Comparison of ENCODE assay signal across 18 mouse cellular contexts in genomic region chr13:21930981-21931380, GRCm38 (mm10). TPM values are rescaled to one million over a fixed set of nuclear protein-coding genes. Genes with fewer than 3 reads are reported as not detected.
DNase-seq lines count a peak whose midpoint lies in the region; ATAC-seq lines count a peak whose summit lies in the region.
"Had no signal": no experiment of that assay in that cellular context is flagged by ENCODE, and none has a peak within 500 bp of the region (broad histone marks: within the 10 kb centered on the region; RNA-seq: fewer than 3 reads in every experiment).

No protein-coding gene starts in this region.

- no peak for DNase-seq in hindbrain, embryonic 10.5 days (ENCODE audit: low spot score)
- peak; percentile 57 for DNase-seq in 3T3-L1 (ENCODE audit: low read depth, low spot score)
- DNase-seq in ES-CJ7 (ENCODE audit: low read depth, low spot score): peak; percentile 59
- DNase-seq in limb, embryonic 10.5 days (ENCODE audit: low spot score): peak; percentile 44
- no peak for DNase-seq in cerebellum, adult 11 months
- DNase-seq in cerebellum, adult 18-20 months: no peak
- DNase-seq: cerebellum, adult 11-12 months; gastrocnemius, adult 2 months; kidney, adult 8-10 months; lung, postnatal 4 days; right cerebral cortex, postnatal 4 days; thymus, adult 18-20 months had no signal

- 6% methylated on average over 10 of the region's 10 CpGs for WGBS in hindbrain, embryonic 10.5 days
- 13% methylated on average over 10 of the region's 10 CpGs for WGBS in hindbrain, embryonic 13.5 days
- WGBS in limb, embryonic 10.5 days: 4% methylated on average over 10 of the region's 10 CpGs

- ATAC-seq in hindbrain, embryonic 13.5 days (ENCODE audit: low FRiP score): no peak
- ATAC-seq: midbrain, embryonic 13.5 days had no signal

- no peak overlapping the region for H3K27ac ChIP-seq in hindbrain, embryonic 10.5 days
- no peak overlapping the region for H3K27ac ChIP-seq in hindbrain, embryonic 13.5 days
- no peak overlapping the region for H3K27ac ChIP-seq in limb, embryonic 10.5 days
- H3K27ac ChIP-seq: embryonic facial prominence, embryonic 12.5 days; forebrain, embryonic 12.5 days; gastrocnemius, adult 2 months; hindbrain, embryonic 12.5 days; liver, embryonic 15.5 days; midbrain, embryonic 13.5 days had no signal

- H3K9me3 ChIP-seq in hindbrain, embryonic 10.5 days: no peaks in the 10 kb centered on the region
- H3K9me3 ChIP-seq in hindbrain, embryonic 13.5 days: no peaks in the 10 kb centered on the region
- no peaks in the 10 kb centered on the region for H3K9me3 ChIP-seq in limb, embryonic 10.5 days (replicated peaks)
- H3K9me3 ChIP-seq: embryonic facial prominence, embryonic 12.5 days; forebrain, embryonic 12.5 days; hindbrain, embryonic 12.5 days; liver, embryonic 15.5 days; midbrain, embryonic 13.5 days had no signal

- no peak overlapping the region for H3K9ac ChIP-seq in hindbrain, embryonic 13.5 days
- H3K9ac ChIP-seq: embryonic facial prominence, embryonic 12.5 days; forebrain, embryonic 12.5 days; hindbrain, embryonic 12.5 days; liver, embryonic 15.5 days; midbrain, embryonic 13.5 days had no signal

- H3K4me1 ChIP-seq in hindbrain, embryonic 10.5 days (replicated peaks): peaks cover 8% of the 10 kb centered on the region
- no peaks in the 10 kb centered on the region for H3K4me1 ChIP-seq in hindbrain, embryonic 13.5 days (replicated peaks)
- peaks cover 14% of the 10 kb centered on the region for H3K4me1 ChIP-seq in limb, embryonic 10.5 days
- H3K4me1 ChIP-seq: hindbrain, embryonic 12.5 days; midbrain, embryonic 13.5 days had no signal

- no peaks in the 10 kb centered on the region for H3K36me3 ChIP-seq in hindbrain, embryonic 10.5 days
- H3K36me3 ChIP-seq in hindbrain, embryonic 13.5 days: no peaks in the 10 kb centered on the region
- H3K36me3 ChIP-seq in limb, embryonic 10.5 days: no peaks in the 10 kb centered on the region
- H3K36me3 ChIP-seq: embryonic facial prominence, embryonic 12.5 days; forebrain, embryonic 12.5 days; hindbrain, embryonic 12.5 days; liver, embryonic 15.5 days; midbrain, embryonic 13.5 days had no signal

- no peak overlapping the region for H3K4me2 ChIP-seq in hindbrain, embryonic 13.5 days
- H3K4me2 ChIP-seq: embryonic facial prominence, embryonic 12.5 days; forebrain, embryonic 12.5 days; hindbrain, embryonic 12.5 days; liver, embryonic 15.5 days; midbrain, embryonic 13.5 days had no signal

- 0 out of 2 replicates have a peak overlapping the region, but pooled peaks have one; percentile 20 for H3K4me3 ChIP-seq in hindbrain, embryonic 10.5 days
- H3K4me3 ChIP-seq in hindbrain, embryonic 13.5 days: no peak overlapping the region
- H3K4me3 ChIP-seq in limb, embryonic 10.5 days: peak overlapping the region; percentile 13; the same call in 1 of the 2 replicates
- H3K4me3 ChIP-seq: embryonic facial prominence, embryonic 12.5 days; forebrain, embryonic 12.5 days; gastrocnemius, adult 2 months; hindbrain, embryonic 12.5 days; liver, embryonic 15.5 days; midbrain, embryonic 13.5 days had no signal

- H3K27me3 ChIP-seq in hindbrain, embryonic 10.5 days (ENCODE audit: insufficient read depth, poor library complexity, severe bottlenecking): 0 out of 2 replicates have a peak, but pooled peaks cover 5% of the 10 kb centered on the region
- H3K27me3 ChIP-seq in hindbrain, embryonic 13.5 days: peaks cover 48% of the 10 kb centered on the region
- H3K27me3 ChIP-seq in limb, embryonic 10.5 days (ENCODE audit: low read depth, poor library complexity, severe bottlenecking): no peaks in the 10 kb centered on the region
- H3K27me3 ChIP-seq: embryonic facial prominence, embryonic 12.5 days; forebrain, embryonic 12.5 days; hindbrain, embryonic 12.5 days; liver, embryonic 15.5 days had no signal

RNA-seq across cellular contexts. Expression of gene Zfp184, which starts 13.9 kb away (rescaled TPM):
- polyA plus RNA-seq in hindbrain, embryonic 10.5 days (2016; fragmentation: Nextera tagmentation; extraction: Ambion mirVana): 20.6 and 24.7 TPM in 2 replicates
- polyA plus RNA-seq in hindbrain, embryonic 13.5 days (2015; fragmentation: Nextera tagmentation; extraction: Ambion mirVana): 16.8 and 19.9 TPM in 2 replicates
- 22.4 and 27.0 TPM in 2 replicates for polyA plus RNA-seq in limb, embryonic 10.5 days (2016; fragmentation: Nextera tagmentation; extraction: Ambion mirVana)

RNA-seq across cellular contexts. Expression of gene Pom121l2, which starts 50.0 kb away (rescaled TPM):
- polyA plus RNA-seq in hindbrain, embryonic 10.5 days (2016; fragmentation: Nextera tagmentation; extraction: Ambion mirVana): 0.07 TPM in 1 of 2 replicates, not detected in the other
- not detected in 2 replicates for polyA plus RNA-seq in hindbrain, embryonic 13.5 days (2015; fragmentation: Nextera tagmentation; extraction: Ambion mirVana)
- 0.14 and 0.28 TPM in 2 replicates for polyA plus RNA-seq in limb, embryonic 10.5 days (2016; fragmentation: Nextera tagmentation; extraction: Ambion mirVana)
- polyA plus RNA-seq: forebrain, embryonic 12.5 days; liver, embryonic 15.5 days; midbrain, embryonic 13.5 days had no signal

Comparison
In these comparisons a context has a peak if more than half of its experiments do, and no peak if none do; other contexts are left out.
1. DNase-seq: peak in 3T3-L1 (single experiment), ES-CJ7 (single experiment) and limb, embryonic 10.5 days (single experiment); none in hindbrain, embryonic 10.5 days (single experiment), cerebellum, adult 11 months (single experiment) and cerebellum, adult 18-20 months (0 of 2).